Mouse (Mus musculus): ENCODE data around the gene Tcf7l1. TPM values are rescaled to one million over a fixed set of nuclear protein-coding genes. Genes with fewer than 3 reads are reported as not detected.

The Tcf7l1 gene
- polyA plus RNA-seq, 1 experiment from 2014 or later, result 42.4 TPM

GRCm38 (mm10) chr6:72641218-72641954, 147.7 kb downstream of the Tcf7l1 start:
- Histone ChIP-seq H3K9me3 (ENCODE audit: control insufficient read depth, low read length) (no peaks in the 10 kb centered on the region), H3K4me1 (ENCODE audit: control insufficient read depth, insufficient read depth, low read length) (no peaks in the 10 kb centered on the region), H3K9ac (ENCODE audit: low read length) (no peak overlapping the region), H3K27me3 (ENCODE audit: control insufficient read depth, insufficient read depth, low read length) (no peaks in the 10 kb centered on the region), H3K27ac (replicated peaks; ENCODE audit: low read depth, low read length) (no peak overlapping the region), H3K4me3 (ENCODE audit: low read depth, low read length) (no peak overlapping the region), H3K36me3 (ENCODE audit: control insufficient read depth, insufficient read depth, low read length) (no peaks in the 10 kb centered on the region; the same call in 1 of the 2 replicates), H3K4me2 (ENCODE audit: low read depth, severe bottlenecking) (no peak overlapping the region)
- ATAC-seq (ENCODE audit: insufficient number of reproducible peaks, low FRiP score, low TSS enrichment, low read depth) (no peak), DNase-seq (ENCODE audit: low spot score) (no peak)
- 84% methylated on average over 18 of the region's 18 CpGs for WGBS

GRCm38 (mm10) chr6:72636940-72637339, 152.1 kb downstream of the Tcf7l1 start:
- Histone ChIP-seq H3K4me3 (ENCODE audit: low read depth, low read length) (no peak overlapping the region), H3K9me3 (ENCODE audit: control insufficient read depth, low read length) (no peaks in the 10 kb centered on the region), H3K4me1 (ENCODE audit: control insufficient read depth, insufficient read depth, low read length) (no peaks in the 10 kb centered on the region), H3K27me3 (ENCODE audit: control insufficient read depth, insufficient read depth, low read length) (no peaks in the 10 kb centered on the region), H3K27ac (replicated peaks; ENCODE audit: low read depth, low read length) (no peak overlapping the region), H3K36me3 (ENCODE audit: control insufficient read depth, insufficient read depth, low read length) (peaks cover 3% of the 10 kb centered on the region), H3K4me2 (ENCODE audit: low read depth, severe bottlenecking) (no peak overlapping the region), H3K9ac (ENCODE audit: low read length) (no peak overlapping the region)
- ATAC-seq (ENCODE audit: insufficient number of reproducible peaks, low FRiP score, low TSS enrichment, low read depth), result no peak
- no peak for DNase-seq (ENCODE audit: low spot score)
- 89% methylated on average over 3 of the region's 3 CpGs for WGBS

DNA sequence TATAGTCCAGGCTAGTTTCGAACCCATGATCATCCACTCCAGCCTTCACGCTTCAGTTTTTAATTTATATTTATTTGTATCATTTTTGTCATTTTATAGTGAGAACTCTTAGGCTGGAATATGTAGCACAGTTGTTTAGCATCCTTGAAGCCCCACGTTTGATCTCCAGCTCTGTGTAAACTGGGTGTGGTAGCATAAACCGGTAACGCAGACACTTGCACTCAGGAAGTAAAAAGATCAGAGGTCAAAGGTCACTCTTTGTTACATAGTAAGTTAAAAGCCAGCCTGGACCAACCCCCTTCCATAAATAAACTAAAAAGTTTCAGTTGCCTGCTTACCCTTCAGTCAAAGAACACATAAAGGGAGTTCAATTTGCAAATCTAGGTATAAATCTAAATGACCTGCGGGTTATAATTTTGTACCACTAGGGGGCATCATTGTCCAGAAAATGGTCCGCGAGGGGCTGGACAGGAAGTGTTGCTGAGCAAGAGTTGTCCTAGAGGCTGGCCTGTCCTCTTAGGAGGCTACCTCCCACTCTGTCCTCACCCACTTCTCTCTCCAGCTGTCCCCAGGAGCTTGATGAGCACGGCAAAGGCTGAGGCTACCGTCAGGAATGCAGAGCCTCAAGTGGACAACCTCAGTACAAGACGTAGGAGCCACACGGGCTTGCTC, 153.2 kb downstream of the Tcf7l1 start:
- Histone ChIP-seq H3K36me3 (ENCODE audit: control insufficient read depth, insufficient read depth, low read length) (peaks cover 3% of the 10 kb centered on the region), H3K9me3 (ENCODE audit: control insufficient read depth, low read length) (no peaks in the 10 kb centered on the region), H3K4me3 (ENCODE audit: low read depth, low read length) (no peak overlapping the region), H3K27ac (replicated peaks; ENCODE audit: low read depth, low read length) (no peak overlapping the region; the same call in 1 of the 2 replicates), H3K4me2 (ENCODE audit: low read depth, severe bottlenecking) (no peak overlapping the region), H3K27me3 (ENCODE audit: control insufficient read depth, insufficient read depth, low read length) (no peaks in the 10 kb centered on the region), H3K9ac (ENCODE audit: low read length) (no peak overlapping the region), H3K4me1 (ENCODE audit: control insufficient read depth, insufficient read depth, low read length) (no peaks in the 10 kb centered on the region)
- ATAC-seq (ENCODE audit: insufficient number of reproducible peaks, low FRiP score, low TSS enrichment, low read depth) (peak; percentile 37; the same call in 1 of the 2 replicates), DNase-seq (ENCODE audit: low spot score) (peak; percentile 76)
- 50% methylated on average over 12 of the region's 12 CpGs for WGBS

DNA sequence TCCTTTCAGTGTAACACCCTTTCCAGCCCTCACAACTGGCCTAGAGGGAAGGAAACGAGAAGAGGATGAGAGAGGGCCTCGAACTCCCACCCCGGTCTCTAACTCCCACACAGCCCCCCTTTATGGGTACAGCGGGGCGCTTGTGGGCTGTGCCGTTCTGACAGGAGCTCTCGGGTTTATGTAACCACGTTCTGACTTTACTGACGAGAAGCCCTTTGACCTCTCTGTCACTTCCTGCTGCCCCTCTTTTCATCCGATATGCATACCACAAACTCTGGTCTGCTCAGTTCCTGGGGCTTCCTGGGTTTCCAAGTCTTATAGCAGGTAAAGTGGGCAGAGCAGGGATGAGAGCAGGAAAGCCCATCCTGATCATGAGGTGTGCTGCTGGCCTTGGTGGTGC, 154.7 kb downstream of the Tcf7l1 start:
- Histone ChIP-seq H3K27ac (replicated peaks; ENCODE audit: low read depth, low read length) (no peak overlapping the region), H3K9me3 (ENCODE audit: control insufficient read depth, low read length) (no peaks in the 10 kb centered on the region), H3K36me3 (ENCODE audit: control insufficient read depth, insufficient read depth, low read length) (peaks cover 6% of the 10 kb centered on the region; the same call in 1 of the 2 replicates), H3K27me3 (ENCODE audit: control insufficient read depth, insufficient read depth, low read length) (no peaks in the 10 kb centered on the region), H3K4me3 (ENCODE audit: low read depth, low read length) (no peak overlapping the region), H3K4me2 (ENCODE audit: low read depth, severe bottlenecking) (no peak overlapping the region), H3K4me1 (ENCODE audit: control insufficient read depth, insufficient read depth, low read length) (no peaks in the 10 kb centered on the region), H3K9ac (ENCODE audit: low read length) (no peak overlapping the region)
- 74% methylated on average over 10 of the region's 10 CpGs for WGBS
- no peak for DNase-seq (ENCODE audit: low spot score)
- no peak for ATAC-seq (ENCODE audit: insufficient number of reproducible peaks, low FRiP score, low TSS enrichment, low read depth)

DNA sequence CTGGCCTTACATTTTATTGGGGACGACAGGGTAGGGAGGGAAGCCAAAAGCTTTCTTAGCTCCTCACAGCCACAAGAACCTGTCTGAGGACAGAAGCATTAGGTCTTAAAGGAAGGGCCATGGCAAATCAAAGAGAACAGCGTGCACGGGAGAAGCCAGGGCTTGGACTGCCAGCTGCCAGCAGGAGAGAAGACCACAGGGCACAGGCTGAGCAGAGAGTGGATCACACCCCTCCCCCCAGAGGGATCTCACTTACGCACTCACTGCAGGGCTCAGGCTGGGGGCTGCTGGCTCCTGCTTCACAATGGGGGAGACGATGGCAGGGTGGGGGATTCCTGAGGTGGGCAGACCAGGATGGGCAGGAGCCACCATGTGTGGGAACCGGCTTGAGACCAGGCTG, 157.4 kb downstream of the Tcf7l1 start:
- no peak for ATAC-seq (ENCODE audit: insufficient number of reproducible peaks, low FRiP score, low TSS enrichment, low read depth)
- 71% methylated on average over 6 of the region's 6 CpGs for WGBS

DNA sequence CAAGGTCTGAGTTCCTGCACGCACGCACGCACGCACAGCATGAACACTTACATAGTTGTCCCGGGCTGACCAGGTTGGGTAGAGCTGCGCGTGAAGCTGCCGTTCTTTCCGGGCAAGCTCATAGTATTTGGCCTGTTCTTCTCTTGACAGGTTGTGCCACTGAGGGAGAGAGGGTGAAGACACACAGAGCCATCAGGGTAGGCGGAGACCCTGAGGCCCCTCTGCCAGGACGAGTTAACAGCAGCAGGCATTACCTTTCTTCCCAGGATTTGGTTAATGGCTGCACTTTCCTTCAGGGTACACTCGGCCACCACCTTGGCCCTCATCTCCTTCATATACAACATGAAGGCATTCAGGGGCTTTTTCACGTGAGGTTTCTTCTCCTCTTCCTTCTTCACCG, 158.1 kb downstream of the Tcf7l1 start:
- H3K4me2 ChIP-seq (ENCODE audit: low read depth, severe bottlenecking), result no peak overlapping the region
- H3K27ac ChIP-seq (replicated peaks; ENCODE audit: low read depth, low read length), result no peak overlapping the region
- 84% methylated on average over 14 of the region's 14 CpGs for WGBS
- H3K36me3 ChIP-seq (ENCODE audit: control insufficient read depth, insufficient read depth, low read length), result peaks cover 12% of the 10 kb centered on the region; the same call in 1 of the 2 replicates
- DNase-seq (ENCODE audit: low spot score) (no peak), ATAC-seq (ENCODE audit: insufficient number of reproducible peaks, low FRiP score, low TSS enrichment, low read depth) (no peak)
- H3K9ac ChIP-seq (ENCODE audit: low read length), result no peak overlapping the region
- H3K27me3 ChIP-seq (ENCODE audit: control insufficient read depth, insufficient read depth, low read length), result no peaks in the 10 kb centered on the region
- H3K4me3 ChIP-seq (ENCODE audit: low read depth, low read length), result no peak overlapping the region
- H3K4me1 ChIP-seq (ENCODE audit: control insufficient read depth, insufficient read depth, low read length), result no peaks in the 10 kb centered on the region
- H3K9me3 ChIP-seq (ENCODE audit: control insufficient read depth, low read length), result no peaks in the 10 kb centered on the region

More for the DNA sequence above, 157.4 kb downstream of the Tcf7l1 start:
- no peaks in the 10 kb centered on the region for H3K4me1 ChIP-seq (ENCODE audit: control insufficient read depth, insufficient read depth, low read length)
- H3K4me3 ChIP-seq (ENCODE audit: low read depth, low read length), result no peak overlapping the region
- no peak overlapping the region for H3K4me2 ChIP-seq (ENCODE audit: low read depth, severe bottlenecking)
- H3K9ac ChIP-seq (ENCODE audit: low read length), result no peak overlapping the region
- no peak overlapping the region for H3K27ac ChIP-seq (replicated peaks; ENCODE audit: low read depth, low read length)
- no peaks in the 10 kb centered on the region for H3K27me3 ChIP-seq (ENCODE audit: control insufficient read depth, insufficient read depth, low read length)
- H3K9me3 ChIP-seq (ENCODE audit: control insufficient read depth, low read length), result no peaks in the 10 kb centered on the region
- no peak for DNase-seq (ENCODE audit: low spot score)
- H3K36me3 ChIP-seq (ENCODE audit: control insufficient read depth, insufficient read depth, low read length), result peaks cover 10% of the 10 kb centered on the region; the same call in 1 of the 2 replicates

GRCm38 (mm10) chr6:72630370-72630769, 158.7 kb downstream of the Tcf7l1 start:
- Histone ChIP-seq H3K4me3 (ENCODE audit: low read depth, low read length) (no peak overlapping the region), H3K27me3 (ENCODE audit: control insufficient read depth, insufficient read depth, low read length) (no peaks in the 10 kb centered on the region), H3K9ac (ENCODE audit: low read length) (no peak overlapping the region), H3K4me2 (ENCODE audit: low read depth, severe bottlenecking) (no peak overlapping the region), H3K4me1 (ENCODE audit: control insufficient read depth, insufficient read depth, low read length) (no peaks in the 10 kb centered on the region), H3K27ac (replicated peaks; ENCODE audit: low read depth, low read length) (no peak overlapping the region), H3K9me3 (ENCODE audit: control insufficient read depth, low read length) (no peaks in the 10 kb centered on the region), H3K36me3 (ENCODE audit: control insufficient read depth, insufficient read depth, low read length) (peaks cover 13% of the 10 kb centered on the region; the same call in 1 of the 2 replicates)
- 91% methylated on average over 2 of the region's 2 CpGs for WGBS
- ATAC-seq (ENCODE audit: insufficient number of reproducible peaks, low FRiP score, low TSS enrichment, low read depth) (no peak), DNase-seq (ENCODE audit: low spot score) (no peak)

GRCm38 (mm10) chr6:72627276-72627675, 161.8 kb downstream of the Tcf7l1 start:
- H3K4me1 ChIP-seq (ENCODE audit: control insufficient read depth, insufficient read depth, low read length), result no peaks in the 10 kb centered on the region
- H3K27ac ChIP-seq (replicated peaks; ENCODE audit: low read depth, low read length), result no peak overlapping the region
- H3K9ac ChIP-seq (ENCODE audit: low read length), result no peak overlapping the region
- H3K36me3 ChIP-seq (ENCODE audit: control insufficient read depth, insufficient read depth, low read length), result peaks cover 12% of the 10 kb centered on the region; the same call in 1 of the 2 replicates
- H3K27me3 ChIP-seq (ENCODE audit: control insufficient read depth, insufficient read depth, low read length), result no peaks in the 10 kb centered on the region
- WGBS, result 93% methylated on average over 16 of the region's 16 CpGs
- no peak overlapping the region for H3K4me3 ChIP-seq (ENCODE audit: low read depth, low read length)
- DNase-seq (ENCODE audit: low spot score) (no peak), ATAC-seq (ENCODE audit: insufficient number of reproducible peaks, low FRiP score, low TSS enrichment, low read depth) (no peak)
- no peak overlapping the region for H3K4me2 ChIP-seq (ENCODE audit: low read depth, severe bottlenecking)
- H3K9me3 ChIP-seq (ENCODE audit: control insufficient read depth, low read length), result no peaks in the 10 kb centered on the region
